ENCODE assay signal across 8 mouse cellular contexts in genomic region chr14:120302913-120303548, GRCm38 (mm10). TPM values are rescaled to one million over a fixed set of nuclear protein-coding genes. Genes with fewer than 3 reads are reported as not detected.
A peak's percentile ranks its signal among the peaks of the same experiment; 100 is the strongest.
DNase-seq lines count a peak whose midpoint lies in the region; ATAC-seq and TF ChIP-seq lines count a peak whose summit lies in the region.

No protein-coding gene starts in this region.

- H3K4me2 ChIP-seq in embryonic facial prominence, embryonic 12.5 days (replicated peaks), result no peak overlapping the region
- H3K4me2 ChIP-seq in myocyte (ENCODE audit: low read depth), result peak overlapping the region; percentile 31

- no peak for TF ChIP-seq POLR2A in MEL (IDR thresholded peaks at IDR 0.05; ENCODE audit: control insufficient read depth in 1 of 2, insufficient read depth in 1 of 2, low read depth in 1 of 2, low read length in 2 of 2, poor library complexity in 1 of 2)
- TF ChIP-seq POLR2A in myocyte (IDR thresholded peaks at IDR 0.05; ENCODE audit: insufficient read length, low read depth), result no peak

- TF ChIP-seq RAD21 in MEL (IDR thresholded peaks at IDR 0.05; ENCODE audit: low read depth, low read length), result no peak

- peak overlapping the region; percentile 60; the same call in 1 of the 2 replicates for H3K27ac ChIP-seq in embryonic facial prominence, embryonic 12.5 days
- H3K27ac ChIP-seq in embryonic facial prominence, embryonic 10.5 days (replicated peaks), result no peak overlapping the region
- no peak overlapping the region for H3K27ac ChIP-seq in MEL (ENCODE audit: control insufficient read depth, low read depth, low read length)

- H3K36me3 ChIP-seq in embryonic facial prominence, embryonic 12.5 days, result no peaks in the 10 kb centered on the region
- H3K36me3 ChIP-seq in embryonic facial prominence, embryonic 10.5 days (replicated peaks), result no peaks in the 10 kb centered on the region
- H3K36me3 ChIP-seq in MEL (ENCODE audit: control insufficient read depth in 1 of 2, insufficient read depth in 2 of 2, low read length in 2 of 2) (peaks cover 0 to 8% of the 10 kb centered on the region in 2 experiments; a peak in 1 of 4 replicates), myocyte (ENCODE audit: control insufficient read depth, insufficient read depth) (no peaks in the 10 kb centered on the region)

- no peak for TF ChIP-seq EP300 in MEL (IDR thresholded peaks at IDR 0.05; ENCODE audit: low read depth in 1 of 2, low read length in 2 of 2)

- no peak overlapping the region for H3K9ac ChIP-seq in embryonic facial prominence, embryonic 12.5 days
- no peak overlapping the region for H3K9ac ChIP-seq in MEL (ENCODE audit: control insufficient read depth, low read depth, low read length, poor library complexity, severe bottlenecking)

- no peaks in the 10 kb centered on the region for H3K27me3 ChIP-seq in embryonic facial prominence, embryonic 12.5 days
- H3K27me3 ChIP-seq in embryonic facial prominence, embryonic 10.5 days (replicated peaks; ENCODE audit: low read depth, poor library complexity, severe bottlenecking), result no peaks in the 10 kb centered on the region
- H3K27me3 ChIP-seq in MEL (ENCODE audit: control insufficient read depth in 1 of 2, insufficient read depth in 2 of 2, low read length in 2 of 2), result no peaks in the 10 kb centered on the region
- no peaks in the 10 kb centered on the region for H3K27me3 ChIP-seq in myocyte (ENCODE audit: control insufficient read depth, insufficient read depth, insufficient read length)

- H3K79me2 ChIP-seq in MEL (ENCODE audit: control insufficient read depth, insufficient read depth, low read length, poor library complexity) (no peaks in the 10 kb centered on the region), myocyte (ENCODE audit: control insufficient read depth, insufficient read depth) (peaks cover 94% of the 10 kb centered on the region)

- DNase-seq in embryonic facial prominence, embryonic 10.5 days (ENCODE audit: low spot score), result no peak
- DNase-seq in MEL (ENCODE audit: low read depth, low spot score), result peak; percentile 46
- peak; percentile 53 for DNase-seq in kidney, adult 18-20 months
- DNase-seq in spleen, adult 12 weeks (ENCODE audit: low spot score), result no peak
- no peak for DNase-seq in natural killer cell, adult 2 months (ENCODE audit: low spot score in 2 of 2)

- no peak overlapping the region for H3ac ChIP-seq in myocyte (ENCODE audit: control insufficient read depth, insufficient read length)

- TF ChIP-seq CTCF in MEL (IDR thresholded peaks at IDR 0.05 in 2 of 3, conservative IDR thresholded peaks at IDR 0.05 in 1 of 3; ENCODE audit: control insufficient read depth in 1 of 3, insufficient read depth in 1 of 3, low read depth in 2 of 3, low read length in 3 of 3, poor library complexity in 1 of 3, severe bottlenecking in 1 of 3), result no peak

- peaks cover 47% of the 10 kb centered on the region for H3K4me1 ChIP-seq in embryonic facial prominence, embryonic 12.5 days
- peaks cover 38% of the 10 kb centered on the region for H3K4me1 ChIP-seq in embryonic facial prominence, embryonic 10.5 days
- peaks cover 0 to 5% of the 10 kb centered on the region in 2 experiments; a peak in 1 of 4 replicates for H3K4me1 ChIP-seq in MEL (ENCODE audit: control insufficient read depth in 1 of 2, insufficient read depth in 2 of 2, low read length in 2 of 2)

- WGBS in embryonic facial prominence, embryonic 12.5 days, result 36% methylated on average over 6 of the region's 6 CpGs
- WGBS in embryonic facial prominence, embryonic 10.5 days, result 39% methylated on average over 6 of the region's 6 CpGs

- no peaks in the 10 kb centered on the region for H3K9me3 ChIP-seq in embryonic facial prominence, embryonic 12.5 days
- no peaks in the 10 kb centered on the region for H3K9me3 ChIP-seq in embryonic facial prominence, embryonic 10.5 days
- no peaks in the 10 kb centered on the region for H3K9me3 ChIP-seq in MEL (replicated peaks; ENCODE audit: insufficient read depth, low read length)

- no peak overlapping the region for H3K4me3 ChIP-seq in embryonic facial prominence, embryonic 12.5 days
- no peak overlapping the region for H3K4me3 ChIP-seq in embryonic facial prominence, embryonic 10.5 days
- H3K4me3 ChIP-seq in MEL (ENCODE audit: control insufficient read depth in 1 of 2, insufficient read depth in 1 of 2, low read depth in 2 of 2, low read length in 2 of 2), result peak overlapping the region in 1 of 2 experiments; percentile 26; a peak in 1 of 4 replicates
- no peak overlapping the region for H3K4me3 ChIP-seq in myocyte

- ATAC-seq in embryonic facial prominence, embryonic 12.5 days (ENCODE audit: insufficient number of reproducible peaks, insufficient read depth, low FRiP score, low TSS enrichment), result no peak
- peak; percentile 65 for ATAC-seq in common myeloid progenitor, adult 5-6 weeks (replicated peaks; ENCODE audit: low read depth, poor library complexity, severe bottlenecking)

TF ChIP-seq in MEL, 35 proteins besides CTCF, POLR2A, EP300 and RAD21:
- TF ChIP-seq ETS1 (IDR thresholded peaks at IDR 0.05; ENCODE audit: low read depth, low read length) (no peak), TCF12 (IDR thresholded peaks at IDR 0.05; ENCODE audit: low read depth, low read length) (no peak), MYB (IDR thresholded peaks at IDR 0.05; ENCODE audit: low read depth, low read length) (no peak), USF2 (IDR thresholded peaks at IDR 0.05; ENCODE audit: borderline replicate concordance in 1 of 2, insufficient read depth in 1 of 2, low read depth in 1 of 2, low read length in 2 of 2) (no peak), RCOR1 (IDR thresholded peaks at IDR 0.05; ENCODE audit: low read depth, low read length) (no peak), ZNF384 (IDR thresholded peaks at IDR 0.05; ENCODE audit: low read depth, low read length) (no peak), GABPA (IDR thresholded peaks at IDR 0.05; ENCODE audit: low read depth, low read length) (no peak), UBTF (IDR thresholded peaks at IDR 0.05; ENCODE audit: borderline replicate concordance, insufficient read depth, low read depth, low read length) (no peak), ZMIZ1 (IDR thresholded peaks at IDR 0.05; ENCODE audit: low read depth, low read length) (no peak), MEF2A (IDR thresholded peaks at IDR 0.05; ENCODE audit: extremely low read depth, insufficient replicate concordance, low read depth, low read length, poor library complexity, severe bottlenecking) (no peak), TBP (IDR thresholded peaks at IDR 0.05; ENCODE audit: low read depth, low read length) (no peak), POLR2AphosphoS2 (IDR thresholded peaks at IDR 0.05; ENCODE audit: low read length) (no peak), ZC3H11A (IDR thresholded peaks at IDR 0.05; ENCODE audit: low read depth, low read length) (no peak), SIN3A (IDR thresholded peaks at IDR 0.05; ENCODE audit: low read length) (no peak), MAZ (IDR thresholded peaks at IDR 0.05; ENCODE audit: low read depth, low read length) (no peak), ZKSCAN1 (IDR thresholded peaks at IDR 0.05; ENCODE audit: low read depth, low read length) (no peak), CHD1 (IDR thresholded peaks at IDR 0.05; ENCODE audit: low read depth, low read length) (no peak)

TF ChIP-seq in myocyte, 11 proteins besides CTCF, POLR2A, EP300 and RAD21:
- TF ChIP-seq TCF3 (IDR thresholded peaks at IDR 0.05; ENCODE audit: insufficient read length, low read depth), result no peak
- TF ChIP-seq E2F4 (IDR thresholded peaks at IDR 0.05; ENCODE audit: insufficient read depth), result no peak
- no peak for TF ChIP-seq TCF12 (IDR thresholded peaks at IDR 0.05; ENCODE audit: insufficient read depth, poor library complexity, severe bottlenecking)
- no peak for TF ChIP-seq SRF (IDR thresholded peaks at IDR 0.05; ENCODE audit: control insufficient read depth, insufficient read length, low read depth)

RNA-seq across cellular contexts. Expression of gene Mbnl2, which starts 27.6 kb away (rescaled TPM):
- polyA plus RNA-seq in embryonic facial prominence, embryonic 12.5 days (2016; fragmentation: Nextera tagmentation; extraction: Ambion mirVana), result 93.2 and 93.6 TPM in 2 replicates
- 42.8 and 54.1 TPM in 2 replicates for polyA plus RNA-seq in embryonic facial prominence, embryonic 10.5 days (2016; fragmentation: Nextera tagmentation; extraction: Ambion mirVana)
- total RNA-seq in MEL (2012; rRNA removed), result 5.6 and 6.5 TPM in 2 replicates
- 1 to 10 TPM in 1 of 2 experiments, not detected in 1; 8.6 TPM for polyA plus RNA-seq in MEL (2012; ENCODE audit: insufficient read depth in 1 of 2, insufficient read length in 2 of 2, low read depth in 1 of 2, low replicate concordance in 2 of 2, missing spikeins in 1 of 2)
- total RNA-seq in common myeloid progenitor, adult 5-6 weeks (2017), result 62.3 and 68.1 TPM in 2 replicates
- polyA plus RNA-seq in myocyte (2012; fragmentation: generic; extraction: Trizol), result 38.5 TPM

Comparison
In these comparisons a context has a peak if more than half of its experiments do, and no peak if none do; other contexts are left out.
1. DNase-seq: peak in MEL (single experiment) and kidney, adult 18-20 months (single experiment); none in embryonic facial prominence, embryonic 10.5 days (single experiment), spleen, adult 12 weeks (single experiment) and natural killer cell, adult 2 months (0 of 2).